Mouse (Mus musculus): ENCODE measurements around the gene Tor1b.

The Tor1b gene

GRCm38 (mm10) chr2:30985111-30986020 lies 32.6 kb downstream of the Tor1b start:
- DNase-seq (ENCODE audit: low spot score in 2 of 2) = peak in 1 of 2 experiments; percentile 26

- DNase-seq (ENCODE audit: low spot score in 2 of 2) = no peak
Observed at GRCm38 (mm10) chr2:30990221-30990620, 37.5 kb downstream of the Tor1b start.

GRCm38 (mm10) chr2:30994853-30995252 lies 42.1 kb downstream of the Tor1b start:
- DNase-seq (ENCODE audit: low spot score in 2 of 2) = no peak

- DNase-seq (ENCODE audit: low spot score in 2 of 2) = no peak
Observed at GRCm38 (mm10) chr2:30995432-30995996, 42.8 kb downstream of the Tor1b start.

GRCm38 (mm10) chr2:30998443-30999260 lies 45.9 kb downstream of the Tor1b start:
- no peak for DNase-seq (ENCODE audit: low spot score in 2 of 2)

GRCm38 (mm10) chr2:31002857-31003256 lies 50.1 kb downstream of the Tor1b start:
- no peak for DNase-seq (ENCODE audit: low spot score in 2 of 2)

GRCm38 (mm10) chr2:31005453-31005852 lies 52.7 kb downstream of the Tor1b start:
- no peak for DNase-seq (ENCODE audit: low spot score in 2 of 2)

GRCm38 (mm10) chr2:31006434-31006833 lies 53.7 kb downstream of the Tor1b start:
- DNase-seq (ENCODE audit: low spot score in 2 of 2) = no peak

GRCm38 (mm10) chr2:31007208-31007607 lies 54.4 kb downstream of the Tor1b start:
- DNase-seq (ENCODE audit: low spot score in 2 of 2) = no peak

All from frontal cortex, postnatal 10 days (tissue).